Mouse (Mus musculus): ENCODE data around the gene Dand5. TPM values are rescaled to one million over a fixed set of nuclear protein-coding genes. Genes with fewer than 3 reads are reported as not detected.

Gene Dand5
- polyA plus RNA-seq, 1 experiment from 2014 or later: 5.8 TPM

- no peaks in the 10 kb centered on the region for H3K36me3 ChIP-seq
- no peak overlapping the region for H3K4me3 ChIP-seq
- H3K4me2 ChIP-seq: no peak overlapping the region
- peaks cover 25% of the 10 kb centered on the region for H3K4me1 ChIP-seq (replicated peaks)
- no peak for ATAC-seq (replicated peaks; ENCODE audit: insufficient number of reproducible peaks, insufficient read depth, low FRiP score, low read depth)
- no peak overlapping the region for H3K27ac ChIP-seq
- 61% methylated on average over 3 of the region's 3 CpGs for WGBS
- H3K9me3 ChIP-seq (replicated peaks): no peaks in the 10 kb centered on the region
- H3K27me3 ChIP-seq: peaks cover 17% of the 10 kb centered on the region; the same call in 1 of the 2 replicates
- H3K9ac ChIP-seq: no peak overlapping the region
Observed at GRCm38 (mm10) chr8:84813830-84814229, 8.8 kb downstream of the Dand5 start.

GRCm38 (mm10) chr8:84813059-84813458 lies 9.6 kb downstream of the Dand5 start:
- Histone ChIP-seq H3K4me2 (no peak overlapping the region), H3K9me3 (replicated peaks) (no peaks in the 10 kb centered on the region), H3K36me3 (no peaks in the 10 kb centered on the region), H3K27ac (no peak overlapping the region), H3K9ac (no peak overlapping the region), H3K27me3 (peaks cover 17% of the 10 kb centered on the region; the same call in 1 of the 2 replicates), H3K4me3 (no peak overlapping the region), H3K4me1 (replicated peaks) (peaks cover 25% of the 10 kb centered on the region)
- no peak; the same call in 1 of the 2 replicates for ATAC-seq (replicated peaks; ENCODE audit: insufficient number of reproducible peaks, insufficient read depth, low FRiP score, low read depth)
- 0% methylated on average over 5 of the region's 5 CpGs for WGBS

- Histone ChIP-seq H3K4me2 (peak overlapping the region; percentile 77), H3K27ac (no peak overlapping the region), H3K9ac (peak overlapping the region; percentile 29; the same call in 1 of the 2 replicates), H3K27me3 (peaks cover 17% of the 10 kb centered on the region; the same call in 1 of the 2 replicates), H3K36me3 (no peaks in the 10 kb centered on the region), H3K9me3 (replicated peaks) (no peaks in the 10 kb centered on the region), H3K4me3 (peak overlapping the region; percentile 47), H3K4me1 (replicated peaks) (peaks cover 25% of the 10 kb centered on the region)
- 30% methylated on average over 10 of the region's 10 CpGs for WGBS
- no peak for ATAC-seq (replicated peaks; ENCODE audit: insufficient number of reproducible peaks, insufficient read depth, low FRiP score, low read depth)
Observed at GRCm38 (mm10) chr8:84811303-84811702, 11.3 kb downstream of the Dand5 start.

- H3K27me3 ChIP-seq: peaks cover 17% of the 10 kb centered on the region; the same call in 1 of the 2 replicates
- no peaks in the 10 kb centered on the region for H3K36me3 ChIP-seq
- ATAC-seq (replicated peaks; ENCODE audit: insufficient number of reproducible peaks, insufficient read depth, low FRiP score, low read depth): peak; percentile 81
- H3K4me1 ChIP-seq (replicated peaks): peaks cover 25% of the 10 kb centered on the region
- peak overlapping the region; percentile 77 for H3K4me2 ChIP-seq
- no peak overlapping the region for H3K27ac ChIP-seq
- no peaks in the 10 kb centered on the region for H3K9me3 ChIP-seq (replicated peaks)
- peak overlapping the region; percentile 47 for H3K4me3 ChIP-seq
- H3K9ac ChIP-seq: peak overlapping the region; percentile 29; the same call in 1 of the 2 replicates
- WGBS: under 1% methylated on average over 32 of the region's 32 CpGs
Observed at GRCm38 (mm10) chr8:84810896-84811295, 11.7 kb downstream of the Dand5 start.

- WGBS: 77% methylated on average over 5 of the region's 5 CpGs
Observed at GRCm38 (mm10) chr8:84809941-84810280, 12.7 kb downstream of the Dand5 start.

GRCm38 (mm10) chr8:84809109-84809940 lies 13.3 kb downstream of the Dand5 start:
- Histone ChIP-seq H3K9me3 (replicated peaks) (no peaks in the 10 kb centered on the region), H3K4me2 (no peak overlapping the region), H3K9ac (no peak overlapping the region), H3K4me3 (no peak overlapping the region), H3K27ac (no peak overlapping the region), H3K36me3 (no peaks in the 10 kb centered on the region), H3K27me3 (peaks cover 12% of the 10 kb centered on the region; the same call in 1 of the 2 replicates), H3K4me1 (replicated peaks) (peaks cover 14% of the 10 kb centered on the region)
- WGBS: 56% methylated on average over 12 of the region's 12 CpGs
- no peak for ATAC-seq (replicated peaks; ENCODE audit: insufficient number of reproducible peaks, insufficient read depth, low FRiP score, low read depth)

More at GRCm38 (mm10) chr8:84809941-84810280, 12.7 kb downstream of the Dand5 start:
- H3K36me3 ChIP-seq: no peaks in the 10 kb centered on the region
- no peak overlapping the region for H3K9ac ChIP-seq
- H3K4me3 ChIP-seq: no peak overlapping the region
- H3K27me3 ChIP-seq: peaks cover 17% of the 10 kb centered on the region; the same call in 1 of the 2 replicates
- H3K9me3 ChIP-seq (replicated peaks): no peaks in the 10 kb centered on the region
- no peak overlapping the region for H3K4me2 ChIP-seq
- H3K27ac ChIP-seq: no peak overlapping the region
- no peak for ATAC-seq (replicated peaks; ENCODE audit: insufficient number of reproducible peaks, insufficient read depth, low FRiP score, low read depth)
- peaks cover 19% of the 10 kb centered on the region for H3K4me1 ChIP-seq (replicated peaks)

GRCm38 (mm10) chr8:84806031-84806430 lies 16.6 kb downstream of the Dand5 start:
- H3K9ac ChIP-seq: no peak overlapping the region
- 94% methylated on average over 5 of the region's 5 CpGs for WGBS
- H3K27ac ChIP-seq: no peak overlapping the region
- no peak overlapping the region for H3K4me2 ChIP-seq
- H3K4me1 ChIP-seq (replicated peaks): peaks cover 7% of the 10 kb centered on the region
- H3K4me3 ChIP-seq: no peak overlapping the region
- no peaks in the 10 kb centered on the region for H3K36me3 ChIP-seq
- no peaks in the 10 kb centered on the region for H3K9me3 ChIP-seq (replicated peaks)
- ATAC-seq (replicated peaks; ENCODE audit: insufficient number of reproducible peaks, insufficient read depth, low FRiP score, low read depth): no peak
- peaks cover 13% of the 10 kb centered on the region; the same call in 1 of the 2 replicates for H3K27me3 ChIP-seq

- peaks cover 3% of the 10 kb centered on the region; the same call in 1 of the 2 replicates for H3K36me3 ChIP-seq
- no peaks in the 10 kb centered on the region for H3K9me3 ChIP-seq (replicated peaks)
- peak within 1 kb of the TSS; percentile 96 for H3K9ac ChIP-seq
- peak; percentile 57 for ATAC-seq (replicated peaks; ENCODE audit: insufficient number of reproducible peaks, insufficient read depth, low FRiP score, low read depth)
- peaks cover 37% of the 10 kb centered on the region for H3K4me1 ChIP-seq (replicated peaks)
- H3K4me3 ChIP-seq: peak within 1 kb of the TSS; percentile 84
- WGBS: 2% methylated on average over 30 of the region's 125 CpGs
- H3K27me3 ChIP-seq: peaks cover 47% of the 10 kb centered on the region
- H3K4me2 ChIP-seq: peak within 1 kb of the TSS; percentile 93
- peak within 1 kb of the TSS; percentile 87 for H3K27ac ChIP-seq
Observed at GRCm38 (mm10) chr8:84799999-84800831, 22.4 kb downstream of the Dand5 start, which contains the start of gene Nfix. TSS of gene Nfix (minus strand) at chr8:84800344.

GRCm38 (mm10) chr8:84799136-84799931 lies 23.3 kb downstream of the Dand5 start:
- peak; percentile 32 for ATAC-seq (replicated peaks; ENCODE audit: insufficient number of reproducible peaks, insufficient read depth, low FRiP score, low read depth)
- peaks cover 3% of the 10 kb centered on the region; the same call in 1 of the 2 replicates for H3K36me3 ChIP-seq
- peak overlapping the region; percentile 87 for H3K27ac ChIP-seq
- under 1% methylated on average over 97 of the region's 108 CpGs for WGBS
- peaks cover 47% of the 10 kb centered on the region for H3K27me3 ChIP-seq
- H3K4me1 ChIP-seq (replicated peaks): peaks cover 45% of the 10 kb centered on the region
- peak overlapping the region; percentile 84 for H3K4me3 ChIP-seq
- H3K4me2 ChIP-seq: peak overlapping the region; percentile 93
- peak overlapping the region; percentile 96 for H3K9ac ChIP-seq
- H3K9me3 ChIP-seq (replicated peaks): no peaks in the 10 kb centered on the region

- peaks cover 49% of the 10 kb centered on the region for H3K27me3 ChIP-seq
- peak overlapping the region; percentile 93 for H3K4me2 ChIP-seq
- peaks cover 52% of the 10 kb centered on the region for H3K4me1 ChIP-seq (replicated peaks)
- peak overlapping the region; percentile 87 for H3K27ac ChIP-seq
- peak overlapping the region; percentile 84 for H3K4me3 ChIP-seq
- peaks cover 3% of the 10 kb centered on the region; the same call in 1 of the 2 replicates for H3K36me3 ChIP-seq
- H3K9me3 ChIP-seq (replicated peaks): no peaks in the 10 kb centered on the region
- ATAC-seq (replicated peaks; ENCODE audit: insufficient number of reproducible peaks, insufficient read depth, low FRiP score, low read depth): no peak
- WGBS: 62% methylated on average over 10 of the region's 10 CpGs
- H3K9ac ChIP-seq: peak overlapping the region; percentile 96
Observed at GRCm38 (mm10) chr8:84798446-84799135, 24.0 kb downstream of the Dand5 start.

Measured in heart, embryonic 15.5 days (tissue).